Mouse (Mus musculus): Measurements from ENCODE around the gene Bpifa6. TPM values are rescaled to one million over a fixed set of nuclear protein-coding genes. Genes with fewer than 3 reads are reported as not detected.
"Not testable (repeated sequence)": the region's sequence is repeated elsewhere in the genome, so short reads cannot be mapped to it uniquely, and the experiment has no call there.

Bpifa6 gene
- total and polyA plus RNA-seq, 2 experiments from 2014 or later: not detected

DNA sequence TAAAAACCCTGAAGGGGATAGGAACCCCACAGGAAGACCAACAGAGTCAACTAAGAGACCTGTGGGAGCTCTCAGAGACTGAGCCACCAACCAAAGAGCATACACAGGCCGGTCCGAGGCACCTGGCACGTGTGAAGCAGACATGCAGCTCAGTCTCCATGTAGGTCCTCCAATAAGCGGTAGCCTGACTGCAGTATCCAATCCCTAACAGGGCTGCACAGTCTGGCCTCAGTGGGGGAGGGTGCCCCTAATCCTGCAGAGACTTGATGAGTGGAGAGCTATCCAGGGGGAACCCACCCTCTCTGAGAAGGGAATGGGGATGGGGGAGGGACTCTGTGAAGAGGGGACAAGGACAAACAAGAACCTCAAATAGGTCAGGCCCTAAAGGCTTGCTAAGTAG is 31.0 kb downstream of the Bpifa6 start:
- 84% methylated on average over 4 of the region's 4 CpGs for WGBS
- TF ChIP-seq CTCF (IDR thresholded peaks at IDR 0.05): no peak
- Histone ChIP-seq H3K36me3 (ENCODE audit: insufficient read depth, low read length) (no peaks in the 10 kb centered on the region), H3K9ac (replicated peaks; ENCODE audit: low read length, poor library complexity, severe bottlenecking) (no peak overlapping the region), H3K4me2 (ENCODE audit: low read depth, low read length, poor library complexity, severe bottlenecking) (no peak overlapping the region), H3K4me3 (ENCODE audit: low read depth, low read length) (no peak overlapping the region), H3K27me3 (ENCODE audit: insufficient read depth, low read length) (no peaks in the 10 kb centered on the region), H3K4me1 (ENCODE audit: insufficient read depth, low read length) (no peaks in the 10 kb centered on the region), H3K9me3 (ENCODE audit: low read length) (no peaks in the 10 kb centered on the region), H3K27ac (ENCODE audit: low read depth, low read length) (no peak overlapping the region)
- no peak for ATAC-seq (ENCODE audit: low FRiP score)
- DNase-seq (ENCODE audit: low spot score): no peak

DNA sequence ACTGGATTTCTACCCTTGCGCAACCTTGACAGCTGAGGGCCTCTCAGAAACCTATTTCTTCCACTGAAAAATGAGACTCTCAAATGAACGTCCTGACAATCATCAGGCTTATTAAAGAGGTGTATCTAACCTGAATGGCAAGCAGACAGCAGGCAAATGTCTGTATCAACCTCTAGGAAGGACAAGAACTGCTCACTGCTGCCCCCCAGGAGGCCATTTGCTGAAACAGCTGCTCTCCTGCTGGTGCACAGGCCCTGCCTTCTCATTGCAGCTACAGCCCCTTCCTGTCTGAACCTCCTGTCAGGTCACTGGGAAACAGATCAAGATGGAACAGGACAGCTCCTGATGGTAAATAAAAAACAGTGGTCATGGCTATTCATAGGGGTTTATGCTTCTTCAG is 31.6 kb downstream of the Bpifa6 start:
- no peaks in the 10 kb centered on the region for H3K36me3 ChIP-seq (ENCODE audit: insufficient read depth, low read length)
- H3K4me3 ChIP-seq (ENCODE audit: low read depth, low read length): no peak overlapping the region
- DNase-seq (ENCODE audit: low spot score) (no peak), ATAC-seq (ENCODE audit: low FRiP score) (no peak)
- H3K27me3 ChIP-seq (ENCODE audit: insufficient read depth, low read length): no peaks in the 10 kb centered on the region
- no peak overlapping the region for H3K9ac ChIP-seq (replicated peaks; ENCODE audit: low read length, poor library complexity, severe bottlenecking)
- WGBS: 93% methylated on average over 2 of the region's 2 CpGs
- no peak overlapping the region for H3K4me2 ChIP-seq (ENCODE audit: low read depth, low read length, poor library complexity, severe bottlenecking)
- no peaks in the 10 kb centered on the region for H3K9me3 ChIP-seq (ENCODE audit: low read length)
- TF ChIP-seq CTCF (IDR thresholded peaks at IDR 0.05): no peak
- H3K4me1 ChIP-seq (ENCODE audit: insufficient read depth, low read length): no peaks in the 10 kb centered on the region
- no peak overlapping the region for H3K27ac ChIP-seq (ENCODE audit: low read depth, low read length)

DNA sequence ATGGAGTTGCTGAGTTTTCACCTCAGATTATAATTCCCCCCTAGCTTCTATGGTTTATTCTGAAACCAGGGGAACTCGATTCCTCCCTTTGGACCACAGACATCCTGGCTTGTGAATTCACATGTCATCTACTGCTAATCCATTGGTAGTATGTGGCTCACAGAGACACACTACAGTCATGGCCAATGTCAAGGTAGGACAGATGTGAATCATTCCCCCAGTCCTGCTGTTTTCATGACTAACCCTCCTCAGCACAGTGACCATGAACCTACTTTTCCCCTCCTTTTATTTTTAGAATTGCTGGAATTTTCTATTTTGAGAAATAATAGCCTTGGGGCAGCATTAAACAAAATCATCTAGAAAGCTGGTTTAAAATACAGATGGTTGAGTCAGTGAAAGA is 32.6 kb downstream of the Bpifa6 start:
- ATAC-seq (ENCODE audit: low FRiP score) (no peak), DNase-seq (ENCODE audit: low spot score) (no peak)
- no peak overlapping the region for H3K27ac ChIP-seq (ENCODE audit: low read depth, low read length)
- no peaks in the 10 kb centered on the region for H3K9me3 ChIP-seq (ENCODE audit: low read length)
- no peak overlapping the region for H3K4me3 ChIP-seq (ENCODE audit: low read depth, low read length)
- H3K9ac ChIP-seq (replicated peaks; ENCODE audit: low read length, poor library complexity, severe bottlenecking): no peak overlapping the region
- no peak overlapping the region for H3K4me2 ChIP-seq (ENCODE audit: low read depth, low read length, poor library complexity, severe bottlenecking)
- no peaks in the 10 kb centered on the region for H3K4me1 ChIP-seq (ENCODE audit: insufficient read depth, low read length)
- no peaks in the 10 kb centered on the region for H3K36me3 ChIP-seq (ENCODE audit: insufficient read depth, low read length)
- no peak for TF ChIP-seq CTCF (IDR thresholded peaks at IDR 0.05)
- H3K27me3 ChIP-seq (ENCODE audit: insufficient read depth, low read length): no peaks in the 10 kb centered on the region
- WGBS: 81% methylated on average over 1 of the region's 1 CpGs

DNA sequence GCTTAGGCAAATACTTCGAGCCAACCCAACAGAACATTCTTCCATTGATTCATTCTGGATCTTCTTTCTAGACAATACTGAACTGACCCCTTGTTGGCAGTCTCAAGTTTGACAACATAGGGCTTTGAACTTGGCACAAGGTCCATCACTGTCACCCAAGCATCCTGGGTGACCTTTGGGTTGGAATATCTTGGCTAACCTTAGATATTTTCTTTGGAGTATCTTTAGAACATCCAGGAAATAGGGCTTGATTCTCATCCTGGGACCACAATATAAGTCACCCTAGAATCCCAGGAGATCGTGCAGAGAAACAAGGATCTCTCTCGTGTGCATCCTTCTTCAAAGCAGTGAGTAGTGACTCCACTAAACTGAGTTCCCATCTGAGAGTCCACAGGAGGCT is 33.2 kb downstream of the Bpifa6 start, which contains the start of gene Bpifa2:
Bpifa2 (plus strand) TSS at position 301 of the 400 bp plus-strand sequence.
- DNase-seq (ENCODE audit: low spot score): no peak
- no peak within 1 kb of the TSS for H3K4me3 ChIP-seq (ENCODE audit: low read depth, low read length)
- TF ChIP-seq CTCF (IDR thresholded peaks at IDR 0.05): no peak
- H3K27ac ChIP-seq (ENCODE audit: low read depth, low read length): no peak within 1 kb of the TSS
- no peaks in the 10 kb centered on the region for H3K36me3 ChIP-seq (ENCODE audit: insufficient read depth, low read length)
- H3K9ac ChIP-seq (replicated peaks; ENCODE audit: low read length, poor library complexity, severe bottlenecking): no peak within 1 kb of the TSS
- ATAC-seq (ENCODE audit: low FRiP score): no peak
- WGBS: 82% methylated on average over 3 of the region's 3 CpGs
- no peaks in the 10 kb centered on the region for H3K9me3 ChIP-seq (ENCODE audit: low read length)
- H3K4me1 ChIP-seq (ENCODE audit: insufficient read depth, low read length): no peaks in the 10 kb centered on the region
- no peak within 1 kb of the TSS for H3K4me2 ChIP-seq (ENCODE audit: low read depth, low read length, poor library complexity, severe bottlenecking)
- no peaks in the 10 kb centered on the region for H3K27me3 ChIP-seq (ENCODE audit: insufficient read depth, low read length)

DNA sequence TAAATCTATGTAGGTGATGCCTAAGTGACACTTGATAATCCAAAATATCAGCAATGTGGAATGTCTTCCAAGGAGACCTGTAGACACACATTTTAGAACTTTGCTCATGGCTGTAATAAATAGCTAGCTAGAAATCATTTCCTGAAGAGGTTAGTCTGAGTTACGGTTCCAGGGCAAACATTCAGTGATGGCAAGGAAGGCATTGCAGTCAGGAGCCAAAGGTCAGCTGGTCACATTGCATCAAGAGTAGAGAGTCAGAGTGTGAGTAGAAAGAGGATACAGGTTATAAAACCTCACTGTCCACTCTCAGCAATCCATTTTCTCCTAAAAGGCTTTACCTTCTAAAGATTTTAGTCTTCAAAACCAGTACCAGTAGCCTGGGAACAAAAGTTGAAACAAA is 43.2 kb downstream of the Bpifa6 start:
- H3K4me2 ChIP-seq (ENCODE audit: low read depth, low read length, poor library complexity, severe bottlenecking): no peak overlapping the region
- no peak for TF ChIP-seq CTCF (IDR thresholded peaks at IDR 0.05)
- H3K9me3 ChIP-seq (ENCODE audit: low read length): no peaks in the 10 kb centered on the region
- DNase-seq (ENCODE audit: low spot score) (no peak), ATAC-seq (ENCODE audit: low FRiP score) (no peak)
- H3K36me3 ChIP-seq (ENCODE audit: insufficient read depth, low read length): no peaks in the 10 kb centered on the region
- H3K4me3 ChIP-seq (ENCODE audit: low read depth, low read length): no peak overlapping the region
- H3K4me1 ChIP-seq (ENCODE audit: insufficient read depth, low read length): no peaks in the 10 kb centered on the region
- H3K9ac ChIP-seq (replicated peaks; ENCODE audit: low read length, poor library complexity, severe bottlenecking): no peak overlapping the region
- 95% methylated on average over 1 of the region's 1 CpGs for WGBS
- H3K27ac ChIP-seq (ENCODE audit: low read depth, low read length): no peak overlapping the region
- H3K27me3 ChIP-seq (ENCODE audit: insufficient read depth, low read length): no peaks in the 10 kb centered on the region

DNA sequence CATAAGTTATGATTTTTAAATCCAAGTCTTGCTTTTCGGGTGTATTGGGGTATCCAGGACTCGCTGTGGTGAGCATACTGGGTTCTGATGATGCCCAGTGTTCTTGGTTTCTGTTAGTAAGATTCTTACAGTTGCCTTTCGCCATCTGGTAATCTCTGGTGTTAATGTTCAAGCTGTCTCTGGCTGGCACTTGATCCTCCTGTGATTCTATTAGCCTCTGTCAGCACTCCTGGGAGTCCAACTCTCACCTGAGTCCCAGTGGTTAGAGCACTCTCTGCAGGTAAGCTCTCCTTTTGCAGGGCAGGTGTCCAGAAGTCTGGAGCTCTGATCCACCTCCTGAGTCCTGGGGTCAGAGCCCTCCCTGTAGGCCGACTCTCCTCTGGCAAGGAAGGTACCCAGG is 49.9 kb downstream of the Bpifa6 start:
- WGBS: 88% methylated on average over 4 of the region's 4 CpGs
- not testable (repeated sequence) for ATAC-seq (ENCODE audit: low FRiP score); H3K27ac ChIP-seq (ENCODE audit: low read depth, low read length); DNase-seq (ENCODE audit: low spot score); H3K9ac ChIP-seq (replicated peaks; ENCODE audit: low read length, poor library complexity, severe bottlenecking); H3K4me3 ChIP-seq (ENCODE audit: low read depth, low read length); H3K9me3 ChIP-seq (ENCODE audit: low read length); H3K4me1 ChIP-seq (ENCODE audit: insufficient read depth, low read length); H3K36me3 ChIP-seq (ENCODE audit: insufficient read depth, low read length); H3K4me2 ChIP-seq (ENCODE audit: low read depth, low read length, poor library complexity, severe bottlenecking); H3K27me3 ChIP-seq (ENCODE audit: insufficient read depth, low read length)

All from midbrain, postnatal 0 days (tissue).